Mouse (Mus musculus) skeletal muscle tissue, adult 2 months (tissue): ENCODE results near the gene Piezo1.

Experiments used
- DNase-seq: peaks from one replicate; pipeline ENCODE4 v3.0.0-alpha.2; 2012; ENCODE audit warnings: low read depth, low spot score

Gene Piezo1

DNA sequence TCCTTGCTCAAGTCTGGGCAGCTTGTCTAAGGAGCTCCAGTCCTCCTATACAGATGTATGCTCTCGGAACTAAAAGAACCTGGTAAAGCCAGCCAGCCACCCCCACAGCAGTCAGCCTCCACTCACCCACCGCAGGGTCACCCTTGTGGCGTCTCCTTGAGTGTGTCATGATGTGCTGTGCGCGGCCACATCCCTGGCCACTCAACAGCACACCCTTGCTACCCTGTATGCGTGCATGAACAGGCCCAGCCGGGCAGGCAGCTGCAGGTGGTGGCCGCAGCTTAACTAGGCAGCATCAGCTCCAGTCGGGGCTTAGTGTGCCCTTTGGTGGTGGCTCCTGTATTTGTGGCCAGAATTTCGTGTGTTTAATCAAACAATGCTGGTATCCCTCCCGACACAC, 94.0 kb downstream of the Piezo1 start:
- DNase-seq: no peak

DNA sequence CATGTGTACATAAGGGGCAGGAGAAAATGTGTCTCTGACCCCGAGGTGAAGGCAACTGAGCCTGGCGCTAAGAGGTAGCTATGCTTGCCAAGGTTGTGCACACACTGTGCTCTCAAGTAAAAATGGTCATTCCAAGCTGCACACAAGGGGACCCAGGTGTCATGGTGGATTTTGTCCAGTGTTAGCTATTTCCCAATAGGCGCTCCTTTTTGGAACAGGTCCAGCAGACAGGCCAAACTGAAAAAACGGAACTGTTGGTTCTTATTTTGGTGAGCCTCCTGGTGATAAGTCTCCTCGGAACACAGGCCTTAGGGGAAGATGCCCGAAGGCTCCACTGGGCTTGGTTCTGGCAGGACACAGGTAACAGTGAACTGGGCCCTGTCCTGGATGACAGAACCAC, 96.7 kb downstream of the Piezo1 start:
- DNase-seq: no peak

DNA sequence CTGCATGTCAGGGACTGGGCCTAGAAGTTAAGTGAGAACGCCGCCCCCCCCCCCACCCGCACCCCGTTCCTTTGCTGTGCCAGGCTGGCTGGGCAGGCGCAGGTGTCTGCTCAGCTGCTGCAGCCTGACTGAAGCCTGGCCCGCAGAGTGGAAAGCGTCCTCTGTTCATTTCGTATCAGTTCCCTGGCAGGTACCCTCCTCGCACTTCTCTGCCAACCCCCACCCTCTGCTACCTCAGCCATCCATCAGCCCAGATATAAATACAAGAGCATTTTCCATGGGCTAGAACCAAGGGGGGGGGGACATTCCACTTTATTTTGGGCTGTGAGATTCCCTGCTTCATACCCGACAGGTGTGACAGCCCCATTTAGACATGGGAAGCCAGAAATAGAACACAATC, 99.0 kb downstream of the Piezo1 start:
- peak; percentile 72 for DNase-seq

DNA sequence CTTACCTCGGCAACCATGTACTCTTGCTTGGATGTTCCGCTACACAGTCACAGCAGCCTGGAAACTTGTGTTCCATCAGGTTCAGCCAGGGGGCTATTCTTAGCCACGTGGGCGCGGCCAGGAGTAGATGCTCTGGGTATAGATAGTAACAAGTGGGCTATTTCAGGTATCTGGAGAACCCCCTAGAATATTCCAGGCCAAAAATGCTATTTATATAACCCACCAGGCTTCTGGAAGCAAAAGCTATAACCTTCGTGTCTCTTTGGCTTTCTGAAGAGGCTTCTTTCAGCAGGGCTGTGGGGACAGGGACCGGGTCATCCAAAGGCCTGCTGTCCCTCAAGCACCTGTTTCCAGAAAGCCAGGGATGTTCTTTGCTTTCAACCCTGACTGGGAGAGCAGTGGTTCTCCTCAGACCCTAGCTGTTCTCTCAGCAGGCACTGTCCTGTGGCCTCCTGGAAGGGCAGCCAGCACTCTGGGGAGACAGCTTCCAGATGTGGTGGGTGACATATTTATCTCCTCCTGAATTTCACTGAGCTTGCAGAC, 99.9 kb downstream of the Piezo1 start:
- peak; percentile 86 for DNase-seq

DNA sequence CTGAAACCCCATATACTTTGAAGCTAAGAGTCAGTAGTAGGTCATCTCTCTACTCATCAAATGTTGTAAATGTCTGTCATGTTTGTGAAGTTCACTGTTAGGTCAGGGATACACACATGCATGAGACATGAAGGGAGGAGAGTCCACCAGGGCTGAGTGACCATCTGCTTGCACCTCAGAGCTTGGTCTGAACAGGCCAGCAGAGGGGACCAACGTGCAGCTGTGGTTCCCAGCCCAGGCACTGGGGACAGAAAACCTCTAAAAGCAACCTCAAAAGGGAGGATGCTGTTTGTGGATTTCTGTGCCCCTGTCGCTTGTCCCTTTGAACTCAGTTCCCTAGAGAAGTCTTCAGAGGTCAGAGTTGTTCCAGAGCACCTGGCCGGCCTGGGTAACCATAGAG, 105.9 kb downstream of the Piezo1 start:
- DNase-seq: no peak

DNA sequence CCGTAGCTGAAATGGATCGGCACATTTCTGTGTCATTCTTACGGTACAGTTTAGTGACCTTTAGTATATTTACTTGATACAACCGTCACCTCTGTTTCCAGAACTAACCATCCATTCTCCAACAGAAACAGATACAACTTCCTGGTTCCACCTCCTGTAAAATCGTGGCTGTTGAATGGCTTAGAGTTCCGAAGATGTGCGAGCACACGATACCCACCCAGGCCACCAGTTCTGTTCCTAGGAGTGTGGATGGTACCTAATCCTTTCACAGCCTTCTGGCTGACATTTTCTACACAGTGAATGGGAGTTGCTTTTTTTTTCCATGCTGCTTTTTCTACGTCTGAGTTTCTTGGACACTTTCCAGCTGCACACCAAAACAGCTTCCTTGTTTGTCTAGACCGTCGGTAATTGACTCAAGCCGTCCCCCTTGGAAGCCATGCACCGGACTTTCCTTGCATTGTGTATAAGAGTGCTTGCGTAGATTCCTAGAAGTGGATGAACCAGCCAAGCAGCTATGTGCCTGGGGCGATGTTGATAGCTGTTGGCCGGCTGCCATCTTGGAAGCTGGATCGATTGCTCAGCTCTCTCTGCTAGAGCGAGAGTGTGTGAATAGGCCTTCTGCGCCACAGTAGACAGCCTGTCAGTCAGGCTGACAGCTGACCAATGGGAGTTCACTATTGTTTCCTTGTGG, 106.9 kb downstream of the Piezo1 start:
- peak; percentile 93 for DNase-seq

DNA sequence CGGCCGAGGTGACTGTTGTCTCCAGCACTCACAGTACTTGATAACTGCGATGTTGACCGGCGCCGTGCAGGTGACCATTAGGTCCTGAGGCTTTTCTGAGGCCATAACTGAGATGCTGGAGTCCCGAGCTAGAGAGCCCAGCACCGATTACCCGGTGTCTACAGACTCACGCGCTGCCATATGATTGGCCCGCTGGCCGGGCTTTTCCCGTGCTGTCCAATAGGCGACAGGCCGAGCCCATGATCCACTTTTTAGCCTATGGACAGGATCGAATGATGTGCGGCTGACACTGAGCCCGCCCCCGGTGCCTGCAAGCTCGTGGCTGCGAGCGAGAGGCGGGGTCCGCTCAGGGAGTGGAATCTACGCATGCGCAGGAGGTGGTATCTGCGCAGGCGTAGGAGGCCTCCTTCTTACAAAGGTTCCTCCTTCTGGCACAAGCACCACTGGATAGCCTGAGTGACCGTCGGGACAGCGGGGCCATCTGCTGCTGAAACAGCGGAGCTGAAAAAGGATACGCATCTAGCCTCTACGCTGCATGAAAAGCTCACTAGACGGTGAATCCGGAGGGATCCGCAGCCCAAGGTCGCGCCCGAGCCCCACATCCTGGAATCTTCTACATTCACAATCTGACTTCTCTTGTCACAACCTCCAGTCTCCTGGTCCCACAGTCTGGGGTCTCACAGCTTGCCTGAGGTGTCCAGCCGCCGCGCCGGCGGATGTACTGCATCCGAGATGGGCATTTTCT, 107.7 kb downstream of the Piezo1 start, which contains the start of gene Mvd:
TSS of gene Mvd (minus strand) at position 161 of the 745 bp plus-strand sequence.
- peak; percentile 100 for DNase-seq

DNA sequence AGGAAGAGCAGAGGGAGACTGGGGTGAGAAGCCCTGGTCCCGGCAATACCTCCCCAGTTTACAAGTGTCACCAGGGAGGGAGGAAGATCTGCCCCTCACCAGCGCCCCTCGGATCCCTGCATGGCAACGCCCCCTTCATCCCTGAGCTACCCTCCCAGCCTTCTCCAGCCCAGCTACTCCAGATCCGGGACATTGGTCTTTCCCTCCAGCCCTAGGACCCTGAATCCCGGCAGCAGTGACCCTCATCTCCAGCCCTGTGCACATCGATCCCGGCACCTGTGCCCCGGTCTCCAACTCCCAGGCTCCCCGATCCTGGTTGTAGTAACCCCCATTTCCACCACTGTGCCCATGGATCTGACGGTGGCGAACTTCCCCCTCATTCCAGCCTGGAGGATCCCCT, 108.3 kb downstream of the Piezo1 start:
- DNase-seq: no peak

DNA sequence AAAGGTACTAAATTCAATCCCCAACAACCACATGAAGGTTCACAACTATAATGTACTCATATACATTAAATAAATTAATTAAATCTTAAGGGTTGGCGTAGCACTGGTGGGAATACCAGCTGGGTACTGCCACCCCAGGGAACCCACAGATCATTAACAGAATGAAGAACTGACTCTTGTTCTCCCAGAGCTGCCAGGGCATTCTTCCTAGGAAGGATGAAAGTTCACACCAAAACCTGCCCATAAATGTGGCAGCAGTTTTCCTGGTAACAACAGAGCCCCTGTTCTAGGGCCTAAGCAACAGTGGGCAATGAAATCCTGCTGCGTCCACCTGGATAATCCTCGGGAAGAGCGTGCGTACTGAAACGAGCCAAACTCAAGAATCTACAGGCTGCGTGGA, 108.8 kb downstream of the Piezo1 start:
- DNase-seq: no peak

DNA sequence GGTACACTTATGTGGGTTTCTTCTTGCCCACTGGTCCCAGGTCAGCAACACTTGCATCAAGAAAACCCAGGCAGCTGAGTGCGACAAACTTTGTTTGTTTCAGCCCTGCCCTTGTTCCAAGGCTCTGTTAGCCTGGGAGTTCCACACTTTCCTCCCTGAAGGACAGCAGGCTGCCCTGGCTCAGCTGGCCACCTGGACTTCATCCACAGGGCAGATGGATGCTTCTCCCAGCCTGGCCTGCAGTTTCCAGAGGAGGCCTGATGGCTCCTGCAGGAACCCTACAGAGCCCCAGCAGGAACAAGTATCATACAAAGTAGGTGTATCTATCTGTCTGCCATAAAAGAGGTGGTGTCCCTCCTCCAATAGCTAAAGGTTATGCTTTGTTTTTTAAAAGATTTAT, 109.8 kb downstream of the Piezo1 start:
- no peak for DNase-seq

DNA sequence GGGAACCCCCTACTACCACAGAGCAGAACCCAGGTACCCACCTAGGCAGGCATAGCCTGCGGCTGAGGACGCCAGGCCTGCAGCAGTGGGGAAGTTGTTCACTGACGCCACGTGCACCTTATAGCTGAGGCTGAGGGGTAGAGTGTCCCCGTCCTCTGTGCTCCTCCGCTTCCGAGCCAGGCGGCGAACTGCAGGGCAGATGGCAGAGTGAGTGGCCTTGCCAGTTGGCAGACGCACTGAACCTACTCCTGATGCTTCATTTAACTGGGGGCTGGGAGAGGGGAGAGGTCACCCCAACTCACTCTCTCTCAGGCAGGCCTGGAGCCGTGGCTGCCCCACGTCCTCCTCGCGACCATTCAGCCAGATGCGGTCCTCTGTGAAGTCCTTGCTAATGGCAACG, 111.8 kb downstream of the Piezo1 start:
- no peak for DNase-seq

DNA sequence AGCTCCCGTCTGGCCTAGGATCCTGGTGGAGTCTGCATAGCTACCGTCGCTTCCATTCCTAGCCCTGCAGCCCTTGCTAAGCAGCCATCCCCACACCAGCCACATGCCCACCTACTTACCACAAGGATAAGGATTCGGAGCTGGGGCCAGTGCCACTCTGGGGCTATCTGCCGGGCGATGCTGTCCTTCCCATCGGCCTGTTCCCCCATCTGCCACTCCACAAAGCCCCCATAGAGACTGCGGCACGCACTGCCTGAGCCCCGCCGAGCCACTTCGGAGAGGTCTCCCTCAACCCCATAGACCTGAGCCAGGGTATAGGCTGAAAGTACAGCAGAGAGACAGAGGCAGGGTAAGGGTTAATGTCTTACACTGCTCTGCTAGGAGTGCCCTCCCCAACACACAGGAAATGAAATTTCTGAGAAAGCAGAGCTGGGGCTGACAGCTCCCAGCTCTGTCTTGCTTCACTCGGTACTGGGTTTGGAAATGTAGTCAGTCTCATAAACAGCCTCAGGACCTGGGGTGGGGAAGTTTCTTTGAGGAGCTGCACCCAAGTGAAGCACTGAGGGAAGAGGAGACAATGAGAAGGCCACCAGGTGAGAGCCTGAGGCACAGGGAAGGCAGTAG, 113.3 kb downstream of the Piezo1 start:
- no peak for DNase-seq

DNA sequence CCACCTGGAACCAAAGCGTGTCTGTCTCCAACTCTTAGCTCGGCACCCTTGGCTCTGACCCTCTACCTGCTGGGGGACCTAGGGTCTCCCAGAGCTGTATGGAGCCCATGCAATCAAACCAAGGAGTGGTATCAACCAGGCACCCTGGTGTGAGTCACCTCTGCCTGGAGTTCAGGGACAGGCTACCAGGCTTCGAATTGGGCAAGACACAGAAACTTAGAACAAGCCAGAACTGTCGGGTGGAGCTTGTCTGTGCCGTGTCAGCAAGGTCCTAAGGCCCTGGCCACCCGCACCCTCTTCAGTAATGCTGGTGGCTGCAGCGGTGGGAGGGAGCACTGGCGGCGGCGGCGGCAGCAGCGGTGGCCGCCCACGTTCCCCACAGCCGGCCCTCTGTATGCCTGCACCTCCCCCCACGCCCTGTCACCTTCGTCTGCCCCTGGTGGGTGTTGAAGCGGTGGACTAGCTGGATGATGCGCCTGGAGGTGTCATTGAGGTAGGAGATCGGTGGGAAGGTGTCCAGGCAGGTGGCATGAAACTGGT, 114.5 kb downstream of the Piezo1 start:
- DNase-seq: no peak

DNA sequence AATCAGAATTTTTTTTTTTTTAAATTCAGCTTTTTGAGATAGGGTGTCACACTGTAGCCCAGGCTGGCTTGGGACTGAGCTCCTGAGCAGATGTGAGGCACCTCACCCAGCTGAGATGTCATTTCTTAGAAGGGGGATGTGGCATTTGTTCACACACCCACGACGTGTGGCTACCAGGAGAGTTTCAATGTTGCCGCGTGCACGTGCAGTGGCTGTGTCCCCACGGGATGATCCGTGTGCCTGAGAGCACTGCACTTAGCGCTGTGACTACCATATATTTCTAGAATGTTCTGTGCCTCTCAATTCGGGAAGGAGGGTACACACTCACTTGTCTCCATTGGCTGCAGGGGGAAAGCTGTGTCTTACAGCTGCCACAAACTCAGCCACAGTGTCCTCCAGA, 115.0 kb downstream of the Piezo1 start:
- no peak for DNase-seq

DNA sequence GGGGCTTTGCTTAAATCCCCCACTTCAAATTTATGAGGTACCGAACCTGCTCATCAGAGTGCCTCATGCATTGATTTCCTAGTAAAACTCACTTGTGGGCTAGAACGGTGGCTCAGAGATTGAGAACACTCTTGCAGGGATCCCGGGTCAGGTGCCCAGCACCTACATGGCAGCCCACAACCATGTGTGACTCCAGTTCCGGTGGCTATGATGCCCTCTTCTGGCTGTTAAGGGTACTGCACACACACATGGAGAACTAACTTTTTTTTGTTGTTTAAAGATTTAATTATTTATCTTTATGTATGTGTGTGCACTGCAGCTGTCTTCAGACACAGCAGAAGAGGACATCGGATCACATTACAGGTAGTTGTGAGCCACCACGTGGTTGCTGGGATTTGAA, 115.8 kb downstream of the Piezo1 start:
- DNase-seq: no peak

DNA sequence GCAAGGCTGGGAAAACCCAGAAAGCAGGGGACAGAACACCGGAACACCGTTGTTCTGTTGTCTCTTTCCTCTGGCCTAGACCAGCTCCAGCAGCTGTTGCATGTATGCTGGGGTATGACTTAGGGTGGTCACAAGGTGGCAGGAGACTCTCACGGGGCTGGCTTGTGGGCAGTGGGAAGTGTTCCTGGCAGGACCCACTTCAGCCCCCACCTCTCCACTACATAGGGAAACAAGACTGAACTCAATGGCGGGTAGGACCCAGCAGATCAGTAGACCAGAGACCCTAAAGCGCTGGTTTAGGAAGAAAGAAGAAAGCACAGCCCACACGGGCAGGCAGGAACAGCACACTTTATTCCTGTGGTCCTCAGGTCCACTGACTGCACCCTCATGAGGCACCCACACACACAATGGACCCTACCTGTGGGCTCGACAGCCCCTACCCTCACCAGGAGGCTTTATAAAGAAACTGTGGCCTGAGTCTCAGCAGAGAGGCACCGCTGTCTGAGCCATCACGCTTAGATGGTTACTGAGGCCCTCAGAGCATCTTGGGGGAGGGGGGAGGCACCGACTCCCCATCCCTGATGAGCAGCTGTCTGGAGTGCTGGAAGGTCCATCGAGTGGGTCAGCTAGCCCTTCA, 117.7 kb downstream of the Piezo1 start:
- no peak for DNase-seq

DNA sequence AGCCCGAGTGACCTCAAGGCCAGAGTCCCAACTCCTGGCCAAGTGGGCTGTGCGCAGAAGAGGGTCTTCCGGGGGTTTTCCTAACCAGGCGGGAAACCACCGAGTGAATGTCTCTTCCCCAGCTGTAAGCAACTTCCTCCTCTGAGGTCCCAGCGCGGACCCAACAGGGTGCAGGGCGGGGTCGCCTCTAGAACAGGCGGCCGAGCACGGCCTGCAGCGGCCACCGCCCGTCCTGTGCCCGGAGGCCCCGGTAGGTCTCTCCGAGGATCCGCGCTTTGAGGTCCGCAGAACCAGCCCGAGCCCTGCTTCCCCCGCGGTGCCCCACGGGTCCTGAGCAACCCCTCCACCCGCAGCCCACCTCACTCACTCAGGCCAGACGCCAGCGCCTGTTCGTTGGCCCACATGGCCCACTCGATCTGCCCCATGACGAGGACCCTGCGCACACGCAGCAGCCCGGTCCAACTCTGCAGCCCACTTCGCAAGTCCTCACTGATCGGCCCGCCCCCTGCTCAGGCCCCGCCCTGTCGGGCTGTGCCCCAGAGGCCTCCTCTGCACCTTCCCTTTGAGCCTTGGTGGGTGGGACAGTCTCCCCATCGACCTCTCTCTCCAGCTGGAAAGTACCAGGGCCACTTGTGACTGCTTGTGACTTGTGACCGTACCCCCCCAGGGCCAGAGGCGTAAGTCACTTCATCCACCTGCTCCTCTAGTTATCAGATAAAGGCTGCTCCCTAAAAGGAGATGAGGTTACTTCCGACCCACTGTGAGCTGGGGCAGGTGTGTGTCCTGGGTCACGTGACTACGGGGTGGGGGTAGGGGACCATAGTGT, 118.5 kb downstream of the Piezo1 start, which contains the start of gene Cyba:
TSS of gene Cyba (minus strand) at position 488 of the 826 bp plus-strand sequence.
- peak; percentile 57 for DNase-seq
